Mouse (Mus musculus): ENCODE results near the gene 4930451I11Rik. TPM values are rescaled to one million over a fixed set of nuclear protein-coding genes. Genes with fewer than 3 reads are reported as not detected.

The 4930451I11Rik gene
- total RNA-seq, 2 experiments from 2014 or later: not detected

DNA sequence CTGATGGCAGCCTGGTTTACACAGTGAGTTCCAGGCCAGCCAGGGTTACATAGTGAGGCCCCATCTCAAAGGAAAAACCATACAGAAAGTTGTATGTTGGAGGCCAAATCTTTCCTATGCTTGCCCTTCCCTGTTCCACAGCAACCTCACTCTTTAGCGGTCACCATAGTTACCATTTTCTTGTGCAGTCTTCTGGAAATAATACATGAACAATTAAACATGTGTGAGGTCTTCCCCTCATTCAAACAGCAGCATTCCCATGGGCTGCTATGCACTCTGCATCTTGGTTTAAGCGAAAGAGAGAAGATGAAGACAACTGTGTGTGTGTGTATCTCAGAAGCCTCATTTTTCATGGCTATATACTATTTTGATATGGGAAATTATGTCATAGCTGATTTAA lies 14.1 kb upstream of the 4930451I11Rik start:
- ATAC-seq (replicated peaks; ENCODE audit: low FRiP score, poor library complexity, severe bottlenecking): no peak

DNA sequence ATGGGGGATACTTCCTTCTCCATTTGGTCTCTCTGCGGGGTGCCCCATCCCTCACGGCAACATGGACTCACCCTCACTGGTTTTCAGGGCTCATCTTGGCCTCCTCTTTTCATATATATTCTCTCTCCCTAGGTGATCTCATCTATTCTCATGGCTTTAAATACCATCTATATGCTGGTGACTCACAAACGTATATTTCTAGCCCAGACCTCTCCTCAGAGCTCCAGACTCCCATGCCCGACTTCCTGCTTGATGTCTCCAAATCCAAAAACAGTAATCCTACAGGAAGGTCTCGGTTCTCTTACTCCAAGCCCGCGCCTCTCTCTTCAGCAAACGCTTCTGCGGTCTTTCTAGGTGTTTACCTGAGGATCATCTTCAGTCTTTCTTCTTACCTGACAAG lies 11.8 kb upstream of the 4930451I11Rik start:
- ATAC-seq (replicated peaks; ENCODE audit: low FRiP score, poor library complexity, severe bottlenecking): no peak

DNA sequence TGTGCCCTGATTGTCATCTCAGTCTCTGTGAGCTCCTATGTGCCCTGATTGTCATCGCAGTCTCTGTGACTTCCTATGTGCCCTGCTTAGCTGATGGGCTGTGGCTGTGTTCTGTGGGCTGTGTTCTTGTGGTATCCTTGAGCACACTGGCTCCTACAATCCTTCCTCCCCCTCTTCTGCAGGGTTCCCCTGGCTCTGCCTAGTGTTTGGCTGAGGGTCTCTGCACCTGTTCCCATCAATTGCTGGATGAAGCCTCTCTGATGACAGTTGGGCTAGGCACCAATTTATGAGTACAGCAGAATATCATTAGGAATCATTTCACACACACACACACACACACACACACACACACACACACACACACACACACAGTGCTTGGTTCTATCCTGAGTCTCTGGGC lies 1.9 kb upstream of the 4930451I11Rik start:
- no peak for ATAC-seq (replicated peaks; ENCODE audit: low FRiP score, poor library complexity, severe bottlenecking)

DNA sequence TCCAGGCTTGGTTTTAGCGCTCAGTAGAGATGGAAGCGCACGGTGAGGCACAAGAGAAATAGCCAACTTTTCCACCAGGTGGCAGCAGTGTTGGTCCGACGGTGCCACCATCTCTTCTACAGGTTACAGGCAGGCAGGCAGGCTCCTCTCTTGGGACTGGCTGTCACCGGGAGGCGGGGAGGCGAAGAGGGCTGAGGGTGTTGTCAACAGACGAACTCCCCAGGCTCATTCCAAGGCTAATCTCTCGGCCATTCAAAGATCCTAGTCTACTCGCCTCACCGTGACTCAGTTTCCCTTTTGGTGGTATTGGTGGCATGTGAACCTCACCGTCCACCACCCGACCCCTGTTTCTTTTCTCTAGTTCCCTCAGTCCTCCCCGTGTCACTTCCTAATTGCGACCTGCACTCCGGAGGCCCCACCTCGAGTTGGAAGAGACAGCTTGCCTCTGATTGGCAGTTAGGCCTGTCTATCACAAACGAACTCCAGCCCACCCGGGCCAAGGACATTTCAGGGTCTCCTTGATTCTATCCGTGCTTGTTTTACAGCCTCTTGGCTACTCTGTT lies 678 bp upstream of the 4930451I11Rik start:
- peak; percentile 84 for ATAC-seq (replicated peaks; ENCODE audit: low FRiP score, poor library complexity, severe bottlenecking)

DNA sequence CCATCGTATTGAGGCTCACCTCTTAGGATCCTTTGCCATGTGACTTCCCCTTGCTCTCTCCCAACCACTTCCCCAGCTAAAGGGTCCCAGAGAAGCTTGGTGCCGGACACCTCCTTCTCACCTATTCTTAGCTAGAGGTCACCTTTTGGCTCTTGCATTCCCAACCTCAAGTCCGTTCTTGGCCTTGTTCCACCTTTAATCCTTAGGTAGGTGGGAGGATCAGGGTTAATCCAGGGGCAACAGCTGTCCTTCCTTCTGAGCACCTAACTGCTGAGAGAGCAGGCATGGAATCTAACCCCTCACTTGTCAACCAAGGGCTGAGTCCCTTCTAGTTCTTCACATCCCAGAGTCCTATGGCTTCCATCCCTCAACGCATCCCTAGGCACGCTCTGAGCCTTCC lies 5.5 kb downstream of the 4930451I11Rik start:
- ATAC-seq (replicated peaks; ENCODE audit: low FRiP score, poor library complexity, severe bottlenecking): no peak

DNA sequence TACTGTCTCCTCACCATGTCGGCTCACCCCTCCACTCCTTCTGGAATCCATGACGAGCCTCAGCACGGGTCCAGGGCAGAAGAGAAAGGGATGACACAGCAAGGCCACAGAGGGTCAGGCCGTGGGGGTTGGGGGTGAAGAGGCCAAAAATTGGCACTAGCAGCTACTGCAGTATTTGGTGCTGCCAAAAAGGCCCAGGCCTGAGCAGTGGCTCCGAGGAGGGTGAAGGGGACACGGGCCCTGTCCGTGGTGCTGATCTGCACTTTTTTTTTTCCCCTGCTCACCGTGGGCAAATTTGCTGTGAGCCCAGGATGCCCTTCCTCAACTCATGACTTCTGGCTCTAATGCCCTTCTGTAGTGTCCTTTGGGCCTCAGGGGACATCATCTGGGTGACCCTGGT lies 6.0 kb downstream of the 4930451I11Rik start:
- no peak for ATAC-seq (replicated peaks; ENCODE audit: low FRiP score, poor library complexity, severe bottlenecking)

DNA sequence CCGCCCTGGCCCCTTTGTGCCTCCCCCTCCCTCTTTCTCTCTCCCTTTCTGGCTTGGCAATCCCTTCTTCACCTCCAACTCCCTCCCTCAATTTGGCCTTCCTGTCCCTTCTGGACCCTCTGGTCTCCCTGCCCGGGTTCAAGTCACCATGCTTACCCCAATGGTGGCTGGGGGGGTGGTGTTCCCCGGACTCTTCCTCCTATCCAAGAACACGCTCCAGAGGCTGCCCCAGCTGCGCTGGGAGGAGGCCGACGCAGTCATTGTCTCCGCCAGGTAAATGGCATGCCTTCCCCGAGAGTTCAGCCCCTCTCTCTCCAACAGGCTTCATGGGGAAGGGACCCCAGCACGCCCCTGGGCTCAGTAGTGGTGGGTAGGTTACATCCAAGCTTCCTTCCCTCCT lies 7.5 kb downstream of the 4930451I11Rik start:
- ATAC-seq (replicated peaks; ENCODE audit: low FRiP score, poor library complexity, severe bottlenecking): no peak

DNA sequence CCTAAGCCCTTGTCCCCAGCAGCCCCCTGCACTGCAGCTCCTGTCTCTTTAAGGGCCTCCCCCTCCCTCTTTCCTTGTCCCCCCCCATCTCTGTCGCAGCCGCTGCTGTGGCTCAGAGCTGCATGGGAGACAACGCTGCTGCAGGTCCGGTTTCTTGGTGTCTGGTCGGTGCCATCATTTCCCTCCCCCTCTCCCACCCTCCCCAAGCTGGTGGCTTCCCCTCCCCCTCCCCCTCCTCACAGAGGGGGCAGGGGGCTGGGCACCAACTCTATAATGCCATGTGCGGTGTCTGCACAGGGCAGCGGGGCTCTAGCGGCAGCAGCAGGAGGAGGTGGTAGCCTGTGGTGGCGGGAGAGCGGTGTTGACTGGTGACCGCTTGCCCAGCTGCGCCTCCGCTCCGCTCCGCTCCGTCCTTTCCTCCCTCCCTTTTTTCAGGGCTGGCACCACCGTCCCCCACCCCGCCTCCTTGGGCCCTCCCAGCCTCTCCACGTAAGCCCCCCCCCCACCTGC lies 8.2 kb downstream of the 4930451I11Rik start:
- ATAC-seq (replicated peaks; ENCODE audit: low FRiP score, poor library complexity, severe bottlenecking): no peak

DNA sequence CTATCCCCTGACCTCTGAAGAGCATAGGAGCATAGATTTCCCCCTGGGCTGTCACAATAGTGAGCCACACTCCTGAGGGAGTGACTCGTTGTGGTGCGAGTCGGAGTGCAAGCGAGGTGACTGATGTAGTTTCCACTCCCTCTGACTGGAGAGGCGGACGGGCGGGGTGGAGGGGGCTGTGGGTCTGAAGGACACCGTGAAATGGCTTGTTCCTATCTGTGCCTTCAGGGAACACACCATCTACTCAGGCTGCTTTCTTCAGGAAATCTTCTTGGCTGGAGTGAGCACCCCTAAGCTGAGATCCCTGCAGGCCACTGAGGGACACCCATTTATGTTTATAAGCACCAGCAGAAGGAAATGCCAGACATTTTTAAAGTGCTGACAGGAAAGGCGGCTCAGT lies 8.7 kb downstream of the 4930451I11Rik start:
- no peak for ATAC-seq (replicated peaks; ENCODE audit: low FRiP score, poor library complexity, severe bottlenecking)

DNA sequence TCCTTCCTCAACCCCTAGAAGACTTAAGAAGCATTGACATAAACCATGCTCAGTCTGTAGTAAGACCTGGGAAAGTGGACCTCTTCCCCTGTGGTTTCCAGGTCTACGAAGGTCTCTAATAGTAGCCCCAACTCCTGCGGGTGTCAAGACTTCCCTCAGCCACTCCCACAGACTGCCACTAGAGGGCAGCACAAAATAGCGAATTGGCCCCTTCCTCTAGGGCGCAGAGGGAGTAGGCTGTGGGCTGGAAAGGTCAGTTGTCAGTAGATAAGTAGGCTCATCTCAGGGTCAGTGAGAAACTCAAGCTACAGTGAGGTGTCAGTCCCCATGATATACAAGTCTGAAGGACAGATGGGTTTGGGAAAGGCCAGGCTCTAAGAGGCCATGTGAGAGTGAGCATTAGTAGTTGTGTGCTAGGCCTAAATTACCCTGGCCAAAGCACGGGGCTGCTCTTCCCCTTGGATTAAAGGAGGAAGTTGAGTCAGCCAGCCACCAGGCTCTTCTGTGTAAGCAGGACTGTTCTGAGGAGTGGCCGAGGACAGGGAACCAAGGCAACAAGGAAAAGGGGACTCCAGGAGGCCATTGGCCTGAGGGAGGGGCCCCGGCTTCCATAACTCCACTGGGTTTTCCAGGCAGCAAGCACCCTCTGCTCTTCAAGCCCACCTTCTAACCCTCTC lies 9.5 kb downstream of the 4930451I11Rik start:
- peak; percentile 80 for ATAC-seq (replicated peaks; ENCODE audit: low FRiP score, poor library complexity, severe bottlenecking)

DNA sequence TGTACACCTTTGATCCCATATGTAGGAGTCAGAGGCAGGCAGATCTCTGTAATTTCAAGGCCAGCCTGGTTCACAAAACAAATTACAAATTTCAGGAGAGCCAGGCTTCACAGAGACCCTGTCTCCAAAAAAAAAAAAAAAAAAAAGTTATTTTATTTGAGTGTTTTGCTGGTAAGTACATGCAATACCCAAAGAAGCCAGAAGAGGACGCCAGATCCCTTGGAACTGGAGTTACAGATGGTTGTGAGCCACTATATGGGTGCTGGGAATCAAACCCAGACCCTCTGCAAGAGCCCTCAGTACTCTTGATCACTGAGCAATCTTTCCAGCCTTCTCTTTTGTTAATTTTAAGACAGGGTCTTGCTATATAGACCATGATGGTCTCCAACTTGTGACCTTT lies 12.6 kb downstream of the 4930451I11Rik start:
- no peak for ATAC-seq (replicated peaks; ENCODE audit: low FRiP score, poor library complexity, severe bottlenecking)

DNA sequence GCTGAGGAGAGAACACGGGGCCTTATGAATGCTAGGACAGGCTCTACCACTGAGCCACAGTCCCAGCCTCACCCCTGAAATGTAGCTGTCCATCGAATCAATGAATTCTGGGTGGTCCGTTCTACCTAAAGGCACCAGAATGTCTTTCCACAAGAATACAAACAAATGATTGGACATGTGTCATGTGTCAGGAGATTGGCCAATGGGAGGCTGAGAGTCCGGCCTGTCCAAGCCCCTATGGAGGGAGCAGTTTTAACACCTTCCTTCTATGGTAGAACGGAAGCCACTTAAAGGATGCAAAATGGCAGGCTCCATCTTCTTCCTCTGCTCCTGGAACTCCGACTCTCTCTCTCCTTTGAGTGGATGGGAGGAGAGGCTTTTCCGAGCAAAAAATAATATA lies 13.8 kb downstream of the 4930451I11Rik start:
- no peak for ATAC-seq (replicated peaks; ENCODE audit: low FRiP score, poor library complexity, severe bottlenecking)

DNA sequence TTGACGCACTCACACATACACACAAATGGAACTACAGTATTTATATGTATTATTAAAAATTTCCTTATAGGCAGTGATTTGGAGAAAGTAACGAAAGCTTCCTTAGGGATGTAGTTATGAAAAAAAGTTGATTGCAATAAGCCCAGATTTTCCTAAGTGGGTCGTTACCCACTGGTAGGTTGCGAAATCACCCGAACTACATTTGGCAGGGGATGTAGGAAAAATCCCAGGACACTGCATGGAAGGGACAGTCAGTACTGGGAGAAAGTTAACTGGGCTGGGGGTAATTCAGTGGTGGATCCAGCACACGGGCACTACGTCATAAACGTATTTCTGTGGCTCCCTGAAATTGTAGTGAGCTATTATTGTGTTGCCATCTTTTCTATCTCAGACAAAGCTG lies 14.9 kb downstream of the 4930451I11Rik start:
- no peak for ATAC-seq (replicated peaks; ENCODE audit: low FRiP score, poor library complexity, severe bottlenecking)

DNA sequence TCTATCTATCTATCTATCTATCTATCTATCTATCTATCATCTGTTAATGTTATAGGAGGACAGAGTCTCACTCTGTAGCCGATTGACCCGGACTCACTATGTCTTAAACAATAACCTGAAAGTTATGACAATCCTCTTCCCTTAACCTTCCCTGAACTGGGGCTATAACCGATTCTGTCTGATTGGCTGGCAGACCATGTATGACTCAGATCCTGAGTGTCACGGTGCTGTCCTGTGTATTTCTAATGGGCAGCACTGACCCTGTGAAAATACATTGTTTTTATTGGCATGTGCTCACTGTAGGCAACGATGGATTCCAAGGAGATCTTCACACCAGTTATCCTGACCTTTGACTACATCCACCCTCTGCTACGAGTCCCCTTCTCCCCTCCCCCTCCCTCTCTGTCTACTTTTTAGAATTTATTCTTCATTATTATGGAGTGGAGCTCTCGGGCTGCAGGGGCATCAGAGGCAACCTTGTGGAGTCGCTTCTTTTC lies 15.7 kb downstream of the 4930451I11Rik start:
- ATAC-seq (replicated peaks; ENCODE audit: low FRiP score, poor library complexity, severe bottlenecking): no peak

DNA sequence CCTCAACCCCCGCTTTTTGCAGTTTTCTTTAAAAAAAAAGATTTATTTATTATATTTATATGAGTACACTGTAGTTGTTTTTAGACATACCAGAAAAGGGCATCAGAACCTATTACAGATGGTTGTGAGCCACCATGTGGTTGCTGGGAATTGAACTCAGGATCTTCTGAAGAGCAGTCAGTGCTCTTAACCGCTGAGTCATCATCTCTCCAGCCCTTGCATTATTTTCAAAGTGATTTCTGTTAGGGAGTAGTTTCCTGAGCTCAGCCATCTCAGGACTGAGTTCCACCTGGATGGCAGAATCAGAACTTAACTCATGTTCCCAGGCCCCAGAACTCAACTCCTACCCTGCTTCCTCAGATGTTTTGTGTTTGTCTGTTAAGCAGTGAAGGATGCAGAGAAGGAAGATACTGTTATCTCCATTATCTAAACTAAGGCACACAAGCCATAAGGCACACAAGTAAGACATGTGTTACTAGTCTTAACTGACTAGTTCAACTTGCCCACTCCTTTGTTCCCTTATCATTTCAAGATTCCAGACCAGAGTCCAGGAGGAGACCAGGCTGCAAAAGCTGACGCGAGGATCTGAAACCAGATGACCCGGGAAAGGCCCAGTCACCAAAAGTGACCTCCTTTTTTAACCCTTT lies 21.6 kb downstream of the 4930451I11Rik start:
- no peak for ATAC-seq (replicated peaks; ENCODE audit: low FRiP score, poor library complexity, severe bottlenecking)

DNA sequence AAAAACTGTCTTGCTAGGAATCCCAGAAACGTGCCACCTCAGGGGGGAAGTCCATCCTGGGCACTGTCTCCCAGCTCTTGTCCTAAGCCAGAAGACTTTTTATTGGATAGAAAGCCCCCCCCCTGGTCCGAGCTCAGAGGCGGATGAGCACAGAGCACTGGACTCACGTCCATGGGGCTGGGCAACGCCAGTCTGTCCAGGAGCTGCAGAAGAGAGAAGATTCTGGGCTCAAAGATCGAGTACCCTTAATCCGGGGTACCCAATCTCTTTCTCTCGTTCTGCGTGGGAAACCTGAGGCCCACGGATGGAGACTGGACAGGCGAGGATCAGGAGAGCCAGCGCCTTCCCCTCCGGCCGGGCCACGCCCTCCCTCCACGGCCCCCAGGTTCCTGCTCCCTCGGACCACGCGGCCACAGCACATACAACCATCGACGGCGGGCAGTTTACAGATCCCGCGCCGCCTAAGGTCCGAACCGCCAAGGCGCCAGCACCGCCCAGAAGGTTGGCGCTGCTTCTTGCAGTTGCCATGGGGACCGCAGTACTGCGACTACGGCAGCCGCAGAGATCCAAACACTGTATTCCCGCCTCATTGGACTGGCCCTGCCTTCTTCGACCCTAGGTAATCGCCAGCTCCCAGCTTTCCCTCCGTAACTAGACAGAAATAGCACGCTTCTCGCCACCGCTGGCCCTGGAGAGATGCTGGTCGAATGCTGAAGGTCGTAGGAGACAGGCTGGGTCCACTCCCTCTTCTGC lies 22.6 kb downstream of the 4930451I11Rik start:
- ATAC-seq (replicated peaks; ENCODE audit: low FRiP score, poor library complexity, severe bottlenecking): peak; percentile 89

DNA sequence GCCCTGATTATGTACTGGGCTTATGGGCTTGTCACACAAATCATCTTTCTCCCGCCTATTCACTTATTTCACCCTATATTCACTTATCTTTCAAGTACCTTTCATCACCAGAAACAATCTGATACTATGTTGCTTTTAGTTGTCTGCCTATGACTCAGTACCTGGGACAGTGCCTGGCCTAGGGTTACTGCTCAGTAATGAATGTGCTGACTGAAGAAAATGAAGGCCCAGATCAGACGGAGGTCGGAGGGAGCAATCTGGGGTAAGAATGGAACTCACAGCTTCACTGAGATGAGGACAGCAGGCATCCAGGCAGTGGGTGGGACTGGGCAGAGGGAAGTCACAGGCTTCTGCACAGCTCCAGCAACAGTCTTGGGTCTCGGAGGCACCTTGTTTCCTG lies 24.0 kb downstream of the 4930451I11Rik start:
- no peak for ATAC-seq (replicated peaks; ENCODE audit: low FRiP score, poor library complexity, severe bottlenecking)

DNA sequence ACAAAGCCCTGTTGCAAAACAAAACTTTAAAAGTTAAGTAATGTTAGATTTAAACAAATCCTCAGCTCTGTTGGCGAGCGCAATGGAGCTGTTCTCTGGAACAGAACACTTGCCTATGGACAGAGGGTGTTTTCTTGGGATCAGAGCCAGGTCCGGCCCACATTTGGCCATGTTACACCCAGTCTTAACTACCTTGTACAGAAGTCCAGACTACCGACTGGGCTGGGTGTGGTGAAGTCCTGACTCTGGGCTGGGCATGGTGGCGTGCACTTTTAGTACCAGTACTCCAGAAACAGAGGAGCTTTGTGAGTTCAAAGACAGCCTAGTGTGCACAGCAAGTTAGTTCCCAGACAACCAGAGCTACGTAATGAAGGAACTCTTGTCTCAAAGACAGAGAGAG lies 24.5 kb downstream of the 4930451I11Rik start:
- peak; percentile 57 for ATAC-seq (replicated peaks; ENCODE audit: low FRiP score, poor library complexity, severe bottlenecking)

DNA sequence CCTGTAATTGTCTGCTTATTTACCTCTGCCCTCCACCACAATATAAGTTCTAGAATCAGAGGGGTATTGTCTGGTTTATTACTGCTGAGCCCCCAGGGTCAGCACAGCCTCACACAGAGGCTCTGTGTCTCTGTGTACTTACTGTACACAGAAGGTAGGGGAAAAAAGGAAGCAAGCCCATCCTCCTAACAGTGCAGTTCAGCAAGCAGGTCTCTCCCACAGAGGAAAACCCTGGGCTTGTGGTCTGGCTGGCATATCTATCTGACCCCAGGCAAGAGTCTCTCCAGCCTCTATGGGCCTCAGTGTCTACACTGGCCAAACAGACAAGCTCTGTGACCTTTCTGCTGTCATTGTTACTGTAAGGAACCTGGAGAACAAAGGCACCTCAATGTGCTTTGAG lies 27.7 kb downstream of the 4930451I11Rik start:
- ATAC-seq (replicated peaks; ENCODE audit: low FRiP score, poor library complexity, severe bottlenecking): no peak

DNA sequence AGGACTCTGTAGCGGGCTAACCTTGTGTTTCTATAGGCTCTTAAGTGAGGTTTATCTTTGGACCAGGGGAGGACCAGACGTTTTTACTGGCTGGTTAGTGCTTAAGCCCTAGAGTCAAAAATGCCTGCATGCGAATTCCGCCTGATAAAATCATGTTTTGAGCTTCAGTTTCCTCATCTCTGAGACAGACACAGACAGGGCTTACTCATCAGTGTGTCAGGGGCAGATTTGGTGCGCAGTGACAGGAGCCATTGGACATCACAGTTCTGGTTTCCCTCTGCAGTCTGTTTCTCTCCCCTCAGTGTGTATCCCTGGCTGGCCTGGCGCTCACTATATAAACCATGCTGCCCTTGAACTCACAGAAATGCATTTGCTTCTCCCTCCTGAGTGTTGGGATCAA lies 28.3 kb downstream of the 4930451I11Rik start:
- no peak for ATAC-seq (replicated peaks; ENCODE audit: low FRiP score, poor library complexity, severe bottlenecking)

Data from erythroblast, adult 5-6 weeks (primary cell).